ENCODE assay signal across 25 mouse cellular contexts in genomic region chr15:97252493-97253034, GRCm38 (mm10). TPM values are rescaled to one million over a fixed set of nuclear protein-coding genes. Genes with fewer than 3 reads are reported as not detected.
DNase-seq lines count a peak whose midpoint lies in the region; ATAC-seq and TF ChIP-seq lines count a peak whose summit lies in the region.
"Had no signal": no experiment of that assay in that cellular context is flagged by ENCODE, and none has a peak within 500 bp of the region (broad histone marks: within the 10 kb centered on the region; RNA-seq: fewer than 3 reads in every experiment).

No protein-coding gene starts in this region.

- no peak for TF ChIP-seq CTCF in spleen, adult 2 months (IDR thresholded peaks at IDR 0.05; ENCODE audit: extremely low read depth, insufficient read depth, insufficient read length, insufficient replicate concordance)

- H3K4me3 ChIP-seq in spleen, adult 2 months (ENCODE audit: extremely low read depth, insufficient read depth, insufficient read length): no peak overlapping the region
- no peak overlapping the region for H3K4me3 ChIP-seq in midbrain, embryonic 15.5 days
- H3K4me3 ChIP-seq in midbrain, embryonic 13.5 days (replicated peaks): no peak overlapping the region
- H3K4me3 ChIP-seq: embryonic facial prominence, embryonic 10.5 days; forebrain, embryonic 15.5 days; heart, adult 2 months; heart, embryonic 13.5 days; hindbrain, embryonic 13.5 days; limb, embryonic 12.5 days; neural tube, embryonic 15.5 days had no signal

- H3K4me1 ChIP-seq in spleen, adult 2 months (ENCODE audit: control insufficient read depth, insufficient read depth, insufficient read length): peaks cover 25% of the 10 kb centered on the region; the same call in 1 of the 2 replicates
- H3K4me1 ChIP-seq in midbrain, embryonic 15.5 days: peaks cover 10% of the 10 kb centered on the region
- H3K4me1 ChIP-seq in midbrain, embryonic 13.5 days (replicated peaks): peaks cover 9% of the 10 kb centered on the region

- no peak overlapping the region for H3K9ac ChIP-seq in midbrain, embryonic 15.5 days
- H3K9ac ChIP-seq in midbrain, embryonic 13.5 days (replicated peaks): no peak overlapping the region
- H3K9ac ChIP-seq: forebrain, embryonic 15.5 days; heart, embryonic 13.5 days; hindbrain, embryonic 13.5 days; limb, embryonic 12.5 days; liver, postnatal 0 days; neural tube, embryonic 15.5 days had no signal

- H3K27ac ChIP-seq in spleen, adult 2 months (ENCODE audit: insufficient read depth, low read length): peak overlapping the region; percentile 19
- no peak overlapping the region for H3K27ac ChIP-seq in midbrain, embryonic 15.5 days
- no peak overlapping the region for H3K27ac ChIP-seq in midbrain, embryonic 13.5 days
- H3K27ac ChIP-seq: embryonic facial prominence, embryonic 10.5 days; forebrain, embryonic 15.5 days; heart, adult 2 months; heart, embryonic 13.5 days; hindbrain, embryonic 13.5 days; limb, embryonic 12.5 days; macrophage; neural tube, embryonic 15.5 days had no signal

- H3K9me3 ChIP-seq in midbrain, embryonic 15.5 days: no peaks in the 10 kb centered on the region
- H3K9me3 ChIP-seq in midbrain, embryonic 13.5 days: no peaks in the 10 kb centered on the region
- H3K9me3 ChIP-seq: forebrain, embryonic 15.5 days; heart, embryonic 13.5 days; hindbrain, embryonic 13.5 days; limb, embryonic 12.5 days; neural tube, embryonic 15.5 days had no signal

- ATAC-seq in inflammation-experienced regulatory T-cells, adult 6 months: peak; percentile 47
- no peak for ATAC-seq in midbrain, embryonic 15.5 days (replicated peaks)
- no peak for ATAC-seq in midbrain, embryonic 13.5 days
- ATAC-seq in activated CD4-positive, CD25-positive, alpha-beta regulatory T cell, adult 4 months: no peak
- ATAC-seq: forebrain, embryonic 15.5 days; liver, postnatal 0 days; lung, postnatal 0 days had no signal

- H3K4me2 ChIP-seq in midbrain, embryonic 15.5 days: no peak overlapping the region
- H3K4me2 ChIP-seq in midbrain, embryonic 13.5 days (replicated peaks): no peak overlapping the region
- H3K4me2 ChIP-seq: forebrain, embryonic 15.5 days; heart, embryonic 13.5 days; hindbrain, embryonic 13.5 days; limb, embryonic 12.5 days; liver, embryonic 11.5 days; neural tube, embryonic 15.5 days had no signal

- H3K27me3 ChIP-seq in spleen, adult 2 months (ENCODE audit: control insufficient read depth, insufficient read depth, low read length): no peaks in the 10 kb centered on the region
- H3K27me3 ChIP-seq in midbrain, embryonic 15.5 days (replicated peaks): no peaks in the 10 kb centered on the region
- H3K27me3 ChIP-seq in midbrain, embryonic 13.5 days: no peaks in the 10 kb centered on the region
- H3K27me3 ChIP-seq: forebrain, embryonic 15.5 days; heart, embryonic 13.5 days; hindbrain, embryonic 13.5 days; limb, embryonic 12.5 days; neural tube, embryonic 15.5 days had no signal

- H3K36me3 ChIP-seq in spleen, adult 2 months (ENCODE audit: control insufficient read depth, insufficient read depth, low read length): no peaks in the 10 kb centered on the region
- no peaks in the 10 kb centered on the region for H3K36me3 ChIP-seq in midbrain, embryonic 15.5 days (replicated peaks)
- H3K36me3 ChIP-seq in midbrain, embryonic 13.5 days: no peaks in the 10 kb centered on the region
- H3K36me3 ChIP-seq: embryonic facial prominence, embryonic 10.5 days; forebrain, embryonic 15.5 days; heart, embryonic 13.5 days; hindbrain, embryonic 13.5 days; limb, embryonic 12.5 days; neural tube, embryonic 15.5 days had no signal

- TF ChIP-seq POLR2A in spleen, adult 2 months (IDR thresholded peaks at IDR 0.05; ENCODE audit: low read depth, low read length): no peak

- 31% methylated on average over 8 of the region's 8 CpGs for WGBS in spleen, adult 2 months
- WGBS in midbrain, embryonic 15.5 days: 85% methylated on average over 8 of the region's 8 CpGs
- 87% methylated on average over 8 of the region's 8 CpGs for WGBS in midbrain, embryonic 13.5 days

- DNase-seq in spleen, adult 2 months (ENCODE audit: low read depth in 1 of 2, low spot score in 2 of 2): no peak
- no peak for DNase-seq in spleen, postnatal 4 days (ENCODE audit: low spot score in 2 of 2)
- DNase-seq in thymus, postnatal 0 days (ENCODE audit: low spot score): peak; percentile 86
- DNase-seq in cerebellum, adult 8-10 months: no peak
- DNase-seq: adrenal gland, postnatal 10 days; cerebellum, adult 2 months; gastrocnemius, postnatal 25 days; heart, adult 2 months; heart, postnatal 36 days; kidney, adult 8-10 months; kidney, postnatal 14 days; liver, postnatal 0 days had no signal

RNA-seq across cellular contexts. Expression of gene Amigo2, which starts 5.5 kb away (rescaled TPM):
- polyA plus RNA-seq in spleen, adult 2 months (2012; rRNA removed): 1.7 and 2.0 TPM in 2 replicates
- polyA plus RNA-seq in inflammation-experienced regulatory T-cells, adult 6 months (2017; shearing (Covaris generic)): 1 to 10 TPM in 2 of 3 experiments, not detected in 1; 1.2 to 1.5 TPM
- 1.9 and 2.8 TPM in 2 replicates for polyA plus RNA-seq in thymus, postnatal 0 days (2015; fragmentation: Nextera tagmentation; extraction: Ambion mirVana)
- polyA plus RNA-seq in midbrain, embryonic 15.5 days (2015; fragmentation: Nextera tagmentation; extraction: Ambion mirVana): 17.2 and 18.3 TPM in 2 replicates
- polyA plus RNA-seq in midbrain, embryonic 13.5 days (2015; fragmentation: Nextera tagmentation; extraction: Ambion mirVana): 8.2 and 9.6 TPM in 2 replicates
- 1 to 10 TPM; 1.1 to 2.0 TPM for polyA plus RNA-seq in activated CD4-positive, CD25-positive, alpha-beta regulatory T cell, adult 4 months (2017; shearing (Covaris generic))
- polyA plus RNA-seq: macrophage had no signal

RNA-seq across cellular contexts. Expression of gene Pced1b, which starts 5.7 kb away (rescaled TPM):
- 53.8 and 54.4 TPM in 2 replicates for polyA plus RNA-seq in spleen, adult 2 months (2012; rRNA removed)
- 10 to 100 TPM; 53.0 to 66.8 (median 60.2) TPM for polyA plus RNA-seq in inflammation-experienced regulatory T-cells, adult 6 months (2017; shearing (Covaris generic))
- polyA plus RNA-seq in thymus, postnatal 0 days (2015; fragmentation: Nextera tagmentation; extraction: Ambion mirVana): 7.2 and 8.0 TPM in 2 replicates
- 5.7 and 6.2 TPM in 2 replicates for polyA plus RNA-seq in midbrain, embryonic 15.5 days (2015; fragmentation: Nextera tagmentation; extraction: Ambion mirVana)
- 4.0 and 4.7 TPM in 2 replicates for polyA plus RNA-seq in midbrain, embryonic 13.5 days (2015; fragmentation: Nextera tagmentation; extraction: Ambion mirVana)
- polyA plus RNA-seq in activated CD4-positive, CD25-positive, alpha-beta regulatory T cell, adult 4 months (2017; shearing (Covaris generic)): 10 to 100 TPM; 55.6 to 62.1 TPM
